Mouse (Mus musculus) cerebellum, adult 2 months (tissue): ENCODE measurements around the gene Tbc1d32.

Source experiments
- CTCF ChIP-seq: fragments of 200-500 bp; IDR thresholded peaks from 2 replicates; pipeline ENCODE4 v1.5.1; 2011; ENCODE audit warnings: low read depth, mild to moderate bottlenecking, control low read depth, low read length, moderate library complexity, borderline replicate concordance; ENCODE audit not compliant: insufficient read depth
- POLR2A ChIP-seq: fragments of 200-500 bp; IDR thresholded peaks from 2 replicates; pipeline ENCODE4 v1.6.1; 2011; ENCODE audit warnings: low read length, control low read depth, borderline replicate concordance; ENCODE audit not compliant: insufficient read depth

DNA sequence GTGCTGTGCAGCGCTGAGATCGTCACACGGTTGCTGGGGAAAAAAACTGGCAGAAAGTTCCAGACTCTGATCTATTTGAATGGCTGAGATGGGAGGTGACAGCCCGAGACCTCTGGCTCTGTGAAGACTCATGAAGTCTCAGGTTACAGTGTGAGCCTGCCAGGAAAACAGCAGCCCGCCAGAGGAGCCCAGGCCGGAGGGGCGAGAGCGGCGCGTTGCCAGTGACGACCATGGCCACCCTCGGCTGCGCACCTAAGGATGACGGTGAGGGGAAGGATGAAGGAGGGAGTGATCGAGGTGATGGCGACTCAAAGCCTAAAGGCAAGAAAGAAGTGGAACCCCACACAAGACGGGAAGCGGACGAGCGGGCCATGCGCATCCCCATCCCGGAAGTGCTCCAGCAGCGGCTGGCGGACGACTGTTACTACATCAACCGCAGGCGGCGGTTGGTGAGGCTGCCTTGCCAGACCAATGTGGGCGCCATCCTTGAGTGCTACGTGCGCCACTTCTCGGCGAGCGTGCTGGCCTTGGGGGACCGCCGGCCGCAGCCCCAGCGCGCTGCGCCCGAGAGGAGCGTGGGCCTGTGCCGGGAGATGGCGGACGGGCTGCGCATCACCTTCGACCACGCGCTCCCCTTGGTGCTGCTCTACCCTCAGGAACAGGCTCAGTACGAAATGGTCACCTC lies 113.4 kb downstream of the Tbc1d32 start:
- TF ChIP-seq CTCF (no peak), POLR2A (no peak)
